Mouse (Mus musculus) forebrain, embryonic 10.5 days (tissue): ENCODE results near the gene Rpl7a. TPM values are rescaled to one million over a fixed set of nuclear protein-coding genes. Genes with fewer than 3 reads are reported as not detected.
A peak's percentile ranks its signal among the peaks of the same experiment; 100 is the strongest.
"Not testable (repeated sequence)": the region's sequence is repeated elsewhere in the genome, so short reads cannot be mapped to it uniquely, and the experiment has no call there.

ENCODE experiments used
- DNase-seq: peaks from one replicate; pipeline ENCODE4 v3.0.0-alpha.2; 2017; ENCODE audit warnings: low spot score; ENCODE audit errors: extremely low spot score
- H3K27ac ChIP-seq: fragments of 300-500 bp; sonication (generic); 2 replicates; pipeline ENCODE4 v1.5.1; 2016; ENCODE audit warnings: mild to moderate bottlenecking
- H3K27me3 ChIP-seq: fragments of 300-500 bp; sonication (generic); 2 replicates; pipeline ENCODE4 v1.6.1; 2016; ENCODE audit warnings: mild to moderate bottlenecking; ENCODE audit not compliant: poor library complexity, severe bottlenecking
- H3K36me3 ChIP-seq: fragments of 300-500 bp; sonication (generic); replicated peaks from 2 replicates; pipeline ENCODE4 v1.6.1; 2016; ENCODE audit warnings: mild to moderate bottlenecking, moderate library complexity
- H3K4me1 ChIP-seq: fragments of 300-500 bp; sonication (generic); 2 replicates; pipeline ENCODE4 v1.6.1; 2016
- H3K4me3 ChIP-seq: fragments of 300-500 bp; sonication (generic); 2 replicates; pipeline ENCODE4 v1.5.1; 2016; ENCODE audit warnings: mild to moderate bottlenecking, moderate library complexity
- H3K9me3 ChIP-seq: fragments of 300-500 bp; sonication (generic); 2 replicates; pipeline ENCODE4 v1.6.1; 2016; ENCODE audit warnings: mild to moderate bottlenecking, moderate library complexity
- WGBS: fragments of 180-500 bp; shearing (Covaris S2); methylation state at CpG from one replicate; pipeline ENCODE4 v1.1.7; 2016; 5-methylcytosine and 5-hydroxymethylcytosine counted together
- polyA plus RNA-seq: library from polyadenylated mRNA; unstranded; fragments of >200 nt; fragmentation: Nextera tagmentation; extraction: Ambion mirVana; gene quantifications from 2 replicates; pipeline ENCODE4 v1.2.1, GENCODE M21; 2016

Gene Rpl7a
- 735 and 753 TPM in 2 replicates for polyA plus RNA-seq

GRCm38 (mm10) chr2:26910124-26910993, at the start of gene Rpl7a, which contains the start of gene Med22:
Gene Rpl7a, plus strand, starts transcription at chr2:26910764.
Gene Med22, minus strand, starts transcription at chr2:26910677.
- Histone ChIP-seq H3K27me3 (no peaks in the 10 kb centered on the region), H3K9me3 (no peaks in the 10 kb centered on the region), H3K27ac (peak within 1 kb of the TSS; percentile 92), H3K4me3 (peak within 1 kb of the TSS; percentile 91), H3K36me3 (peaks cover 76% of the 10 kb centered on the region), H3K4me1 (peaks cover 55% of the 10 kb centered on the region)
- DNase-seq: peak; percentile 98
- under 1% methylated on average over 74 of the region's 74 CpGs for WGBS

GRCm38 (mm10) chr2:26862856-26863255, 47.7 kb upstream of the Rpl7a start:
- no peaks in the 10 kb centered on the region for H3K36me3 ChIP-seq
- H3K4me3 ChIP-seq: no peak overlapping the region
- H3K27ac ChIP-seq: no peak overlapping the region
- no peaks in the 10 kb centered on the region for H3K4me1 ChIP-seq
- no peaks in the 10 kb centered on the region for H3K27me3 ChIP-seq
- 73% methylated on average over 3 of the region's 3 CpGs for WGBS
- no peaks in the 10 kb centered on the region for H3K9me3 ChIP-seq
- no peak for DNase-seq

GRCm38 (mm10) chr2:26864879-26865278, 45.7 kb upstream of the Rpl7a start, which contains the start of gene Abo:
Gene Abo, minus strand, starts transcription at chr2:26864979.
- H3K27me3 ChIP-seq: no peaks in the 10 kb centered on the region
- 74% methylated on average over 3 of the region's 3 CpGs for WGBS
- no peak within 1 kb of the TSS for H3K4me3 ChIP-seq
- H3K4me1 ChIP-seq: no peaks in the 10 kb centered on the region
- no peak for DNase-seq
- H3K27ac ChIP-seq: no peak within 1 kb of the TSS
- H3K36me3 ChIP-seq: no peaks in the 10 kb centered on the region
- H3K9me3 ChIP-seq: no peaks in the 10 kb centered on the region

- Histone ChIP-seq H3K4me1 (no peaks in the 10 kb centered on the region), H3K4me3 (no peak overlapping the region), H3K36me3 (no peaks in the 10 kb centered on the region), H3K9me3 (no peaks in the 10 kb centered on the region), H3K27me3 (no peaks in the 10 kb centered on the region), H3K27ac (no peak overlapping the region)
- WGBS: 69% methylated on average over 6 of the region's 6 CpGs
- DNase-seq: no peak
Observed at GRCm38 (mm10) chr2:26870666-26871065, 39.9 kb upstream of the Rpl7a start.

- no peaks in the 10 kb centered on the region for H3K4me1 ChIP-seq
- no peak for DNase-seq
- H3K4me3 ChIP-seq: no peak overlapping the region
- H3K27me3 ChIP-seq: no peaks in the 10 kb centered on the region
- no peak overlapping the region for H3K27ac ChIP-seq
- peaks cover 13% of the 10 kb centered on the region; the same call in 1 of the 2 replicates for H3K9me3 ChIP-seq
- no peaks in the 10 kb centered on the region for H3K36me3 ChIP-seq
Observed at GRCm38 (mm10) chr2:26878571-26878970, 32.0 kb upstream of the Rpl7a start.

GRCm38 (mm10) chr2:26885541-26885940, 25.0 kb upstream of the Rpl7a start:
- 85% methylated on average over 2 of the region's 2 CpGs for WGBS
- not testable (repeated sequence) for H3K4me1 ChIP-seq

GRCm38 (mm10) chr2:26886170-26886569, 24.4 kb upstream of the Rpl7a start:
- DNase-seq, H3K27me3 ChIP-seq, H3K4me1 ChIP-seq, H3K4me3 ChIP-seq, H3K27ac ChIP-seq: not testable (repeated sequence)
- H3K36me3 ChIP-seq: peaks cover 42% of the 10 kb centered on the region
- 67% methylated on average over 4 of the region's 4 CpGs for WGBS
- peaks cover 13% of the 10 kb centered on the region; the same call in 1 of the 2 replicates for H3K9me3 ChIP-seq

More at GRCm38 (mm10) chr2:26885541-26885940, 25.0 kb upstream of the Rpl7a start:
- H3K27me3 ChIP-seq, H3K4me3 ChIP-seq, DNase-seq, H3K27ac ChIP-seq: not testable (repeated sequence)
- peaks cover 13% of the 10 kb centered on the region; the same call in 1 of the 2 replicates for H3K9me3 ChIP-seq
- peaks cover 35% of the 10 kb centered on the region for H3K36me3 ChIP-seq

- no peaks in the 10 kb centered on the region for H3K27me3 ChIP-seq
- no peaks in the 10 kb centered on the region for H3K9me3 ChIP-seq
- no peak overlapping the region for H3K4me3 ChIP-seq
- DNase-seq: no peak
- peaks cover 4% of the 10 kb centered on the region for H3K4me1 ChIP-seq
- H3K36me3 ChIP-seq: peaks cover 98% of the 10 kb centered on the region
- 87% methylated on average over 4 of the region's 4 CpGs for WGBS
- H3K27ac ChIP-seq: no peak overlapping the region
Observed at GRCm38 (mm10) chr2:26895898-26896297, 14.7 kb upstream of the Rpl7a start.

- no peak for DNase-seq
- H3K36me3 ChIP-seq: peaks cover 68% of the 10 kb centered on the region
- no peak overlapping the region for H3K27ac ChIP-seq
- H3K27me3 ChIP-seq: no peaks in the 10 kb centered on the region
- 80% methylated on average over 1 of the region's 1 CpGs for WGBS
- peaks cover 33% of the 10 kb centered on the region for H3K4me1 ChIP-seq
- peak overlapping the region; percentile 88; the same call in 1 of the 2 replicates for H3K4me3 ChIP-seq
- H3K9me3 ChIP-seq: no peaks in the 10 kb centered on the region
Observed at GRCm38 (mm10) chr2:26900731-26901130, 9.8 kb upstream of the Rpl7a start.

- Histone ChIP-seq H3K4me1 (peaks cover 33% of the 10 kb centered on the region), H3K27ac (peak overlapping the region; percentile 88), H3K9me3 (no peaks in the 10 kb centered on the region), H3K27me3 (no peaks in the 10 kb centered on the region), H3K4me3 (peak overlapping the region; percentile 88), H3K36me3 (peaks cover 68% of the 10 kb centered on the region)
- 14% methylated on average over 7 of the region's 7 CpGs for WGBS
- no peak for DNase-seq
Observed at GRCm38 (mm10) chr2:26901834-26902400, 8.6 kb upstream of the Rpl7a start.

- peaks cover 33% of the 10 kb centered on the region for H3K4me1 ChIP-seq
- WGBS: under 1% methylated on average over 41 of the region's 41 CpGs
Observed at GRCm38 (mm10) chr2:26902467-26903220, 7.9 kb upstream of the Rpl7a start, which contains the start of gene Surf6. Gene Surf6, minus strand, starts transcription at chr2:26902879.

GRCm38 (mm10) chr2:26903311-26903710, 7.3 kb upstream of the Rpl7a start:
- no peak for DNase-seq
- peaks cover 39% of the 10 kb centered on the region for H3K4me1 ChIP-seq
- H3K27me3 ChIP-seq: no peaks in the 10 kb centered on the region
- 11% methylated on average over 7 of the region's 7 CpGs for WGBS
- H3K27ac ChIP-seq: peak overlapping the region; percentile 88
- H3K36me3 ChIP-seq: peaks cover 68% of the 10 kb centered on the region
- no peaks in the 10 kb centered on the region for H3K9me3 ChIP-seq
- H3K4me3 ChIP-seq: peak overlapping the region; percentile 88

More at GRCm38 (mm10) chr2:26902467-26903220, 7.9 kb upstream of the Rpl7a start, which contains the start of gene Surf6:
- Histone ChIP-seq H3K4me3 (peak within 1 kb of the TSS; percentile 88), H3K27ac (peak within 1 kb of the TSS; percentile 88), H3K27me3 (no peaks in the 10 kb centered on the region), H3K9me3 (no peaks in the 10 kb centered on the region), H3K36me3 (peaks cover 68% of the 10 kb centered on the region)
- DNase-seq: peak; percentile 98
